Mouse (Mus musculus): ENCODE measurements around the gene Prpf31. TPM values are rescaled to one million over a fixed set of nuclear protein-coding genes. Genes with fewer than 3 reads are reported as not detected.
A peak's percentile ranks its signal among the peaks of the same experiment; 100 is the strongest.

Gene Prpf31
- polyA plus RNA-seq, 1 experiment from 2014 or later = 79.5 TPM

GRCm38 (mm10) chr7:3644672-3645487, 15.1 kb downstream of the Prpf31 start, which contains the start of gene Cnot3:
Gene Cnot3 (plus strand): TSS chr7:3645268.
- H3K27me3 ChIP-seq (ENCODE audit: control insufficient read depth, insufficient read depth, low read length) = no peaks in the 10 kb centered on the region
- no peaks in the 10 kb centered on the region for H3K9me3 ChIP-seq (ENCODE audit: control insufficient read depth, low read length)
- peak; percentile 97 for DNase-seq (ENCODE audit: low spot score)
- H3K36me3 ChIP-seq (replicated peaks; ENCODE audit: control insufficient read depth, insufficient read depth) = peaks cover 20% of the 10 kb centered on the region
- H3K4me1 ChIP-seq (replicated peaks; ENCODE audit: control insufficient read depth, insufficient read depth, low read length) = peaks cover 35% of the 10 kb centered on the region
- peak within 1 kb of the TSS; percentile 93 for H3K9ac ChIP-seq
- H3K27ac ChIP-seq = peak within 1 kb of the TSS; percentile 93
- peak within 1 kb of the TSS; percentile 75 for H3K4me2 ChIP-seq (replicated peaks)
- under 1% methylated on average over 51 of the region's 58 CpGs for WGBS
- peak within 1 kb of the TSS; percentile 85 for H3K4me3 ChIP-seq (replicated peaks; ENCODE audit: low read length)
- ATAC-seq (ENCODE audit: low FRiP score) = peak; percentile 98

DNA sequence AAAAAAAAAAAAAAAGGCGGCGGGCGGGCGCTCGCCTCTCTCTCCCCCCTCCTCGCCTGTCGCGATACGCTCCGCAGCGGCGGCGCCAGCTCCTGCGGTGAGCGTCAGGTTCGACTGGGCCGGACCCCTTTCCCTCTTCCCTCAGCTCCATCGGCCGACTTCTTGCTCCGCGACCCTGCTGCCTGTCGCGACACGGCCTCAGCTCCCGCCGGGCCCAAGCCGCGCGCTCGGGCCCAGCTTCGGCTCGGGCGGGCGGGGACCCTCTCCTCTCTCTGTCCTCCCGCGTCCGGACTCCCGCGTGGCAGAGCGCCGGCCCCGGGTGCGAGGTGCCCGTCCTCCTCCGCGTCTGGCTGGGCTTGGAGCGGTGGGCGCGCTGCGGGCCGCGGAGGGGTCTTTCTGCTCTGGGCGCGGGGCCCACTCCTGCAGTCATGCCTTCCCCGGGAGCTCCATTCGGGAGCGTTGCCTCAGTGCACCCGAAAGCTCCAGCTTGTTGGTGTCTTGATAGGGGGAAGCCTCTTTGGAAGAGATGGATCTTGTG, 15.8 kb downstream of the Prpf31 start:
- peak overlapping the region; percentile 93 for H3K9ac ChIP-seq
- peak; percentile 28 for DNase-seq (ENCODE audit: low spot score)
- H3K4me2 ChIP-seq (replicated peaks) = peak overlapping the region; percentile 75
- no peaks in the 10 kb centered on the region for H3K9me3 ChIP-seq (ENCODE audit: control insufficient read depth, low read length)
- peaks cover 19% of the 10 kb centered on the region for H3K36me3 ChIP-seq (replicated peaks; ENCODE audit: control insufficient read depth, insufficient read depth)
- under 1% methylated on average over 31 of the region's 58 CpGs for WGBS
- H3K27ac ChIP-seq = peak overlapping the region; percentile 93
- H3K4me3 ChIP-seq (replicated peaks; ENCODE audit: low read length) = peak overlapping the region; percentile 85
- H3K27me3 ChIP-seq (ENCODE audit: control insufficient read depth, insufficient read depth, low read length) = no peaks in the 10 kb centered on the region
- H3K4me1 ChIP-seq (replicated peaks; ENCODE audit: control insufficient read depth, insufficient read depth, low read length) = peaks cover 35% of the 10 kb centered on the region
- peak; percentile 5; the same call in 1 of the 2 replicates for ATAC-seq (ENCODE audit: low FRiP score)

DNA sequence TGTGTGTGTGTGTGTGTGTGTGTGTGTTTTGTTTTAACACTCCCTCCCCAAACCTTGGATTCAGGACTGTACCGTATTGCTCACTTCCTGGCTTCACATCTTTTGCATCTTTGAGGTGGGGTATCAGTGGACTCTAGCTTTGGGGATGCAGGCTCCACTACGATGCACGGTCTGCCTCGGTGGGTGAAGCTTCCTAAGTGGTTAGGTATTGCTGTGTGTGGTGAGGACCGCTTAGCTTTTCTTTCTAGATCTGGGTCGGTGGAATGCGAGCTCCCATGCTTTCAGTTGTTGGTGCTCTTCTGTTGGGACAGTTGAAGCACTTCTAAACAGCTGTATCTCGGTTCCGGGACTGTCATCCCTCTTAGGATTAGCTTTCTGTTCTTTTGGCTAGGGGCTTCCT, 16.4 kb downstream of the Prpf31 start:
- peaks cover 35% of the 10 kb centered on the region for H3K4me1 ChIP-seq (replicated peaks; ENCODE audit: control insufficient read depth, insufficient read depth, low read length)
- H3K4me3 ChIP-seq (replicated peaks; ENCODE audit: low read length) = peak overlapping the region; percentile 85
- H3K9ac ChIP-seq = peak overlapping the region; percentile 93
- ATAC-seq (ENCODE audit: low FRiP score) (no peak), DNase-seq (ENCODE audit: low spot score) (no peak)
- H3K4me2 ChIP-seq (replicated peaks) = peak overlapping the region; percentile 75
- H3K9me3 ChIP-seq (ENCODE audit: control insufficient read depth, low read length) = no peaks in the 10 kb centered on the region
- 23% methylated on average over 9 of the region's 9 CpGs for WGBS
- peaks cover 19% of the 10 kb centered on the region for H3K36me3 ChIP-seq (replicated peaks; ENCODE audit: control insufficient read depth, insufficient read depth)
- H3K27ac ChIP-seq = peak overlapping the region; percentile 93
- H3K27me3 ChIP-seq (ENCODE audit: control insufficient read depth, insufficient read depth, low read length) = no peaks in the 10 kb centered on the region

DNA sequence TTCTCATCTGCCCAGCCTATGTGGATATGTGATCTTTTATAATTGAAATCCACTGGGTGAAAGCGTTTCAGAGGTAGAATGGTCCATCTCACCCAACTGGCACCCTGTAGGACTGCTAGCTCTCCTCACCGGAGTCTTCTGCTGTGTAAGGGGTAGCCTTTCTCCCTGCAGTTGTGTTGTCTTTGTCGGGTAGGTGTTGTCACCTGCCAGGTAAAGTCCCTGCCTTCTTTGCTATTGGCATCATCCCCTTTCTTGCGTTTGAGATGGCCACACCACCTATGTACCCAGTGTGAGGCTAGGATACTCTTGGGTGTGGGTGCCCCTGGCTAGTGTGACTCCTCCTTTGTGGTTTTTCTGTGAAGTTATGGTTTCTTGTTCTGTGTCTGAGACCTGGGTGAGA, 16.9 kb downstream of the Prpf31 start:
- Histone ChIP-seq H3K4me2 (replicated peaks) (peak overlapping the region; percentile 75), H3K9me3 (ENCODE audit: control insufficient read depth, low read length) (no peaks in the 10 kb centered on the region), H3K4me1 (replicated peaks; ENCODE audit: control insufficient read depth, insufficient read depth, low read length) (peaks cover 35% of the 10 kb centered on the region), H3K9ac (peak overlapping the region; percentile 93), H3K27me3 (ENCODE audit: control insufficient read depth, insufficient read depth, low read length) (no peaks in the 10 kb centered on the region), H3K36me3 (replicated peaks; ENCODE audit: control insufficient read depth, insufficient read depth) (peaks cover 19% of the 10 kb centered on the region), H3K4me3 (replicated peaks; ENCODE audit: low read length) (peak overlapping the region; percentile 85), H3K27ac (no peak overlapping the region)
- whole genome bisulfite sequencing = 60% methylated on average over 4 of the region's 4 CpGs
- ATAC-seq (ENCODE audit: low FRiP score) (no peak), DNase-seq (ENCODE audit: low spot score) (no peak)

GRCm38 (mm10) chr7:3656966-3657365, 27.2 kb downstream of the Prpf31 start:
- no peak for DNase-seq (ENCODE audit: low spot score)
- Histone ChIP-seq H3K9me3 (ENCODE audit: control insufficient read depth, low read length) (no peaks in the 10 kb centered on the region), H3K4me2 (replicated peaks) (no peak overlapping the region), H3K4me3 (replicated peaks; ENCODE audit: low read length) (no peak overlapping the region), H3K27ac (no peak overlapping the region), H3K27me3 (ENCODE audit: control insufficient read depth, insufficient read depth, low read length) (no peaks in the 10 kb centered on the region), H3K4me1 (replicated peaks; ENCODE audit: control insufficient read depth, insufficient read depth, low read length) (no peaks in the 10 kb centered on the region), H3K36me3 (replicated peaks; ENCODE audit: control insufficient read depth, insufficient read depth) (peaks cover 100% of the 10 kb centered on the region), H3K9ac (no peak overlapping the region)
- WGBS = 94% methylated on average over 4 of the region's 4 CpGs
- no peak for ATAC-seq (ENCODE audit: low FRiP score)

- Histone ChIP-seq H3K4me2 (replicated peaks) (no peak overlapping the region), H3K9ac (no peak overlapping the region), H3K36me3 (replicated peaks; ENCODE audit: control insufficient read depth, insufficient read depth) (peaks cover 97% of the 10 kb centered on the region), H3K9me3 (ENCODE audit: control insufficient read depth, low read length) (no peaks in the 10 kb centered on the region), H3K27me3 (ENCODE audit: control insufficient read depth, insufficient read depth, low read length) (no peaks in the 10 kb centered on the region), H3K4me1 (replicated peaks; ENCODE audit: control insufficient read depth, insufficient read depth, low read length) (0 out of 2 replicates have a peak, but pooled peaks cover under 1% of the 10 kb centered on the region), H3K27ac (no peak overlapping the region), H3K4me3 (replicated peaks; ENCODE audit: low read length) (no peak overlapping the region)
- DNase-seq (ENCODE audit: low spot score) (no peak), ATAC-seq (ENCODE audit: low FRiP score) (no peak)
- 95% methylated on average over 14 of the region's 14 CpGs for WGBS
Observed at GRCm38 (mm10) chr7:3658578-3658977, 28.8 kb downstream of the Prpf31 start.

GRCm38 (mm10) chr7:3664524-3665214, 34.9 kb downstream of the Prpf31 start:
- H3K4me2 ChIP-seq (replicated peaks) = peak overlapping the region; percentile 69
- H3K27ac ChIP-seq = peak overlapping the region; percentile 82
- H3K27me3 ChIP-seq (ENCODE audit: control insufficient read depth, insufficient read depth, low read length) = no peaks in the 10 kb centered on the region
- 35% methylated on average over 15 of the region's 15 CpGs for WGBS
- H3K9me3 ChIP-seq (ENCODE audit: control insufficient read depth, low read length) = no peaks in the 10 kb centered on the region
- peak overlapping the region; percentile 61 for H3K4me3 ChIP-seq (replicated peaks; ENCODE audit: low read length)
- ATAC-seq (ENCODE audit: low FRiP score) = peak; percentile 24; the same call in 1 of the 2 replicates
- peaks cover 36% of the 10 kb centered on the region for H3K36me3 ChIP-seq (replicated peaks; ENCODE audit: control insufficient read depth, insufficient read depth)
- DNase-seq (ENCODE audit: low spot score) = no peak
- peaks cover 15% of the 10 kb centered on the region for H3K4me1 ChIP-seq (replicated peaks; ENCODE audit: control insufficient read depth, insufficient read depth, low read length)
- peak overlapping the region; percentile 70 for H3K9ac ChIP-seq

- H3K4me1 ChIP-seq (replicated peaks; ENCODE audit: control insufficient read depth, insufficient read depth, low read length) = peaks cover 15% of the 10 kb centered on the region
Observed at GRCm38 (mm10) chr7:3665215-3666114, 35.7 kb downstream of the Prpf31 start, which contains the start of gene Leng1. Gene Leng1 (minus strand): TSS chr7:3665840.

More at GRCm38 (mm10) chr7:3665215-3666114, 35.7 kb downstream of the Prpf31 start, which contains the start of gene Leng1:
- Histone ChIP-seq H3K9me3 (ENCODE audit: control insufficient read depth, low read length) (no peaks in the 10 kb centered on the region), H3K36me3 (replicated peaks; ENCODE audit: control insufficient read depth, insufficient read depth) (peaks cover 28% of the 10 kb centered on the region), H3K27me3 (ENCODE audit: control insufficient read depth, insufficient read depth, low read length) (no peaks in the 10 kb centered on the region), H3K9ac (peak within 1 kb of the TSS; percentile 70), H3K4me2 (replicated peaks) (peak within 1 kb of the TSS; percentile 69), H3K4me3 (replicated peaks; ENCODE audit: low read length) (peak within 1 kb of the TSS; percentile 61), H3K27ac (peak within 1 kb of the TSS; percentile 82)
- peak; percentile 99 for ATAC-seq (ENCODE audit: low FRiP score)
- WGBS = 4% methylated on average over 45 of the region's 45 CpGs
- DNase-seq (ENCODE audit: low spot score) = peak; percentile 97
